Mouse (Mus musculus): ENCODE results near the gene Map4. TPM values are rescaled to one million over a fixed set of nuclear protein-coding genes. Genes with fewer than 3 reads are reported as not detected.

Gene Map4
- total RNA-seq, 2 experiments from 2014 or later = 578 to 579 TPM

DNA sequence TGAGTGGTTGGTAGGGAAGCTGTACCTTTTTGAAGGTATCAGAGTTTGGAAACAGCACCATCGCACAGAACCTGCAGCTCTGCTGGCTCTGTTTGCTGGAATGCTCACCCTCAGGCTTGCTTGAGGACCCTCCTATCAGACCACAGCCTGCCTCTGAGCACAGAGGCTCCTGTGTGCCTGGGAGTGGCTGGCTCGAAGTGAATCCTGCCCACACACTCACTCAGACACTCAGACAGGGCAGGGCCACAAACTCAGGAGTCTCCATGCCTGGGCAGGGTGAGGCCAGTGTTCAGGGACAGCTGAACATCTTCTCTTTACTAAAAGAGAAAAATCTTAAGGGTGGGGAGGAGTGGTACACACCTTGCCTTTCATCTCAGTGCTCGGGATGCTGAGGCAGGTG is 30.7 kb upstream of the Map4 start:
- no peak for TF ChIP-seq CTCF (conservative IDR thresholded peaks at IDR 0.05)
- Histone ChIP-seq H3K4me3 (no peak overlapping the region), H3K27ac (no peak overlapping the region)
- no peak for DNase-seq (ENCODE audit: low spot score in 2 of 2)

- no peak for TF ChIP-seq CTCF (conservative IDR thresholded peaks at IDR 0.05)
- H3K4me3 ChIP-seq = no peak overlapping the region
- no peak overlapping the region for H3K27ac ChIP-seq
- no peak for DNase-seq (ENCODE audit: low spot score in 2 of 2)
Measured at GRCm38 (mm10) chr9:109902246-109902645, 29.0 kb upstream of the Map4 start.

DNA sequence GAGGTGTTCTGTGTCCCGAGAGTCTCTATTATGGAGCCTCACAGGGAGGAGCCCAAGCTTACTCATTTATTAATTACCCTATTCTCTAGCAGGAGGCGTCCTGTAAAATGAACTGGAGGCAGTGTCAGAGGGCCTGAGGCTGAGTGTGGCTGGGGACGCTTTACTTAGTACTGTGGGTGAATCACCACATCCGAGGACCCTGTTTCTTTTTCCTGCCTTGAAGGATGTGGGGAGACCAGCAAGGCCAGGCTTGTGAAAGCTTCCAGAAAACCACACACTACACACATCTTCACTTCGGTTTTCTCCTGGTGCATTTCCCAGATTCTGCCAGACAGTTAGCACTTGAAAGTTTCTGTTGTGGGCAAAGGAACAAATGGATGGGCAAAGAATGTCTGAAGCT is 28.5 kb upstream of the Map4 start:
- no peak overlapping the region for H3K4me3 ChIP-seq
- DNase-seq (ENCODE audit: low spot score in 2 of 2) = no peak
- H3K27ac ChIP-seq = no peak overlapping the region
- TF ChIP-seq CTCF (conservative IDR thresholded peaks at IDR 0.05) = no peak

- no peak overlapping the region for H3K4me3 ChIP-seq
- H3K27ac ChIP-seq = no peak overlapping the region
- no peak for DNase-seq (ENCODE audit: low spot score in 2 of 2)
- TF ChIP-seq CTCF (conservative IDR thresholded peaks at IDR 0.05) = no peak
Measured at GRCm38 (mm10) chr9:109907300-109907699, 24.0 kb upstream of the Map4 start.

DNA sequence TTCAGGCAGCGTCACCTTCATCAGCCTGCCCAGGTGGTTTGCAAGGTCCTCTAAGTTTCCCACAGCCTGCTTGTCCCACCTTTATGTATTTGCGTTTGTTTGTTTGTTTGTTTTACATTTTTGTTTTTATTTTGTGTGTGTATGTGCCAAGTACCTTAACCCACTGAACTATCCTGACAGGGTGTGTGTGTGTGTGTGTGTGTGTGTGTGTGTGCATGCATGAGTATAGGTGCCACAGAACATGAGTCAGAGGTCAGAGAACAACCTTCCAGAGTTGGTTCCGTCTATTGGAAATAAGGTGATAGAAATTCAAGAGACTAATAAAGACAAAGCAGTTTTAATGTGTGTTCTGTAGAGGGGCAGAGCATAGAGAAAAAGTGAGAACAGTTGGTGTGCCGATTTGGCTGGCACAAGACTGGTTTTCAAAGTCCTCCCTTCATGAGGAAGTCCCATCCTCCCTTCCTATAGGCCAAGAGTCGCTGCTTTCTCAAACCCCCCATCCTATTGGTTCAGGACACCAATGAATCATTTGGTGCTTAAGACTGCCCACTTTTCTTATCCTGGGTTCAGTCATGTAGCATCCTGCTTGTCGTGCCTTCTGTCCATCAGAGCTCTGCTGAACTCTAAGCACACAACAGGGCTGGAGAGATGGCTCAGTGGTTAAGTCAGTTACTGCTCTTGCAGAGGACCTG is 23.3 kb upstream of the Map4 start:
- Histone ChIP-seq H3K4me3 (no peak overlapping the region), H3K27ac (no peak overlapping the region)
- DNase-seq (ENCODE audit: low spot score in 2 of 2) = no peak
- no peak for TF ChIP-seq CTCF (conservative IDR thresholded peaks at IDR 0.05)

GRCm38 (mm10) chr9:109909102-109909501 is 22.2 kb upstream of the Map4 start:
- DNase-seq (ENCODE audit: low spot score in 2 of 2) = no peak
- Histone ChIP-seq H3K27ac (no peak overlapping the region), H3K4me3 (no peak overlapping the region)
- TF ChIP-seq CTCF (conservative IDR thresholded peaks at IDR 0.05) = no peak

- DNase-seq (ENCODE audit: low spot score in 2 of 2) = no peak
Measured at GRCm38 (mm10) chr9:109909926-109910325, 21.3 kb upstream of the Map4 start.

GRCm38 (mm10) chr9:109911779-109912178 is 19.5 kb upstream of the Map4 start:
- no peak for TF ChIP-seq CTCF (conservative IDR thresholded peaks at IDR 0.05)
- DNase-seq (ENCODE audit: low spot score in 2 of 2) = no peak
- Histone ChIP-seq H3K4me3 (no peak overlapping the region), H3K27ac (no peak overlapping the region)

More at GRCm38 (mm10) chr9:109909926-109910325, 21.3 kb upstream of the Map4 start:
- H3K27ac ChIP-seq = no peak overlapping the region
- no peak overlapping the region for H3K4me3 ChIP-seq
- no peak for TF ChIP-seq CTCF (conservative IDR thresholded peaks at IDR 0.05)

GRCm38 (mm10) chr9:109914269-109914926 is 16.9 kb upstream of the Map4 start:
- no peak for TF ChIP-seq CTCF (conservative IDR thresholded peaks at IDR 0.05)
- no peak overlapping the region for H3K4me3 ChIP-seq
- DNase-seq (ENCODE audit: low spot score in 2 of 2) = no peak
- peak overlapping the region; percentile 36; the same call in 1 of the 2 replicates for H3K27ac ChIP-seq

DNA sequence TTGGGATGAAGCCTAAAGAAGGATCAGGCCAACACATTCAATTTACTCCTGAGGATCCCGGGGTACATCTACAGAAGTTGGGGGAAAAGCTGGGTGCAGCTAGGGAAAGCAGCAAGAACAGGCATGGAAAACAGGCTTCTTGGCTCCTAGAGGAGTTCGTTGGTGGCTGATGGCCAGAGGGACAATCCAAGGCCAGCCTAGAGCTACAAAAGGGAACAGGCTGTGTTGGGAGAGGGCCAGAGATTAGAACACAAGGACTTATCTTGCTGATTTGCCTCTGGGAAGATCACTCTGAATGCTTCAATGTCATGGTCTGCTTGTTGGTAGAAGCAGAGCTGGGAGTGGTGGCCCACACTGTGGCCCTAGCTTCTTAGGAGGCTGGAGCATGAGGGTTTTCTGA is 13.3 kb upstream of the Map4 start:
- DNase-seq (ENCODE audit: low spot score in 2 of 2) = no peak
- no peak overlapping the region for H3K4me3 ChIP-seq
- no peak for TF ChIP-seq CTCF (conservative IDR thresholded peaks at IDR 0.05)
- H3K27ac ChIP-seq = no peak overlapping the region

GRCm38 (mm10) chr9:109929131-109929530 is 2.1 kb upstream of the Map4 start:
- DNase-seq (ENCODE audit: low spot score in 2 of 2) = no peak
- Histone ChIP-seq H3K4me3 (no peak overlapping the region), H3K27ac (no peak overlapping the region)
- TF ChIP-seq CTCF (conservative IDR thresholded peaks at IDR 0.05) = no peak

GRCm38 (mm10) chr9:109930063-109930462 is 1.2 kb upstream of the Map4 start:
- no peak for TF ChIP-seq CTCF (conservative IDR thresholded peaks at IDR 0.05)
- Histone ChIP-seq H3K4me3 (no peak overlapping the region), H3K27ac (no peak overlapping the region)
- no peak for DNase-seq (ENCODE audit: low spot score in 2 of 2)

GRCm38 (mm10) chr9:109930752-109931151 is 508 bp upstream of the Map4 start:
- TF ChIP-seq CTCF (conservative IDR thresholded peaks at IDR 0.05) = no peak
- Histone ChIP-seq H3K4me3 (peak overlapping the region; percentile 85), H3K27ac (peak overlapping the region; percentile 93)
- no peak for DNase-seq (ENCODE audit: low spot score in 2 of 2)

DNA sequence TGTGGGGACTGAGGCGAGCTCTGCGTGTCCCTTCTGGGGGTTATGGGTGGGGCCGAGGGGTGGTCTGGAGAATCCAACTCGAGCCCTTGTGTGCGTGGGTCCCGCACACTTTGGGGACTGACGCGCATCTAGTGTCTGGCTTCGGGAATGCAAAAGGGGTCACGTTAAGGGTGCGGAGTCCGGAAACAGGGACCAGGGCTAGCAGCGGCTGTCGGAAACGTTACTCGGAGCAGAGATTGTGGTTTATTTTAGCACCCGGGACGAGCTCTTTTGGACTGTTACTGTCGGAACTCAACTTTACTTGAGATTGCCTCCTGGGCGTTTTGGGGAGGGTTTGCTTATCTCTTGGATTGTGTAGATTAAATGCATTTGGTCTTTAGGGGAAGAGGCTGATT is 1.1 kb downstream of the Map4 start:
- no peak for DNase-seq (ENCODE audit: low spot score in 2 of 2)
- Histone ChIP-seq H3K27ac (peak overlapping the region; percentile 93), H3K4me3 (peak overlapping the region; percentile 85)
- TF ChIP-seq CTCF (conservative IDR thresholded peaks at IDR 0.05) = no peak

Data from layer of hippocampus, adult 2 months (tissue).